Mouse (Mus musculus) heart, postnatal 0 days (tissue): ENCODE measurements around the gene Camkk2.

Experiments
- CTCF ChIP-seq: IDR thresholded peaks from 2 replicates; pipeline ENCODE4 v1.5.1; 2016; ENCODE audit warnings: antibody characterized with exemption, control low read depth, low read depth
- EP300 ChIP-seq: IDR thresholded peaks from 2 replicates; pipeline ENCODE4 v1.6.1; 2016; ENCODE audit warnings: antibody characterized with exemption, low read depth

GRCm38 (mm10) chr5:122706917-122707275 lies 72.3 kb downstream of the Camkk2 start:
- no peak for TF ChIP-seq EP300
- no peak for TF ChIP-seq CTCF
